Mouse (Mus musculus) heart, postnatal 0 days (tissue): ENCODE measurements around the gene Capza2.

ENCODE experiments used
- CTCF ChIP-seq: IDR thresholded peaks from 2 replicates; pipeline ENCODE4 v1.5.1; 2016; ENCODE audit warnings: antibody characterized with exemption, control low read depth, low read depth
- EP300 ChIP-seq: IDR thresholded peaks from 2 replicates; pipeline ENCODE4 v1.6.1; 2016; ENCODE audit warnings: antibody characterized with exemption, low read depth

GRCm38 (mm10) chr6:17677008-17677407 lies 41.0 kb downstream of the Capza2 start:
- TF ChIP-seq CTCF (no peak), EP300 (no peak)
